Mouse (Mus musculus): ENCODE results near the gene Best2. TPM values are rescaled to one million over a fixed set of nuclear protein-coding genes. Genes with fewer than 3 reads are reported as not detected.

Gene Best2
- polyA plus RNA-seq, 1 experiment: 0.27 TPM

DNA sequence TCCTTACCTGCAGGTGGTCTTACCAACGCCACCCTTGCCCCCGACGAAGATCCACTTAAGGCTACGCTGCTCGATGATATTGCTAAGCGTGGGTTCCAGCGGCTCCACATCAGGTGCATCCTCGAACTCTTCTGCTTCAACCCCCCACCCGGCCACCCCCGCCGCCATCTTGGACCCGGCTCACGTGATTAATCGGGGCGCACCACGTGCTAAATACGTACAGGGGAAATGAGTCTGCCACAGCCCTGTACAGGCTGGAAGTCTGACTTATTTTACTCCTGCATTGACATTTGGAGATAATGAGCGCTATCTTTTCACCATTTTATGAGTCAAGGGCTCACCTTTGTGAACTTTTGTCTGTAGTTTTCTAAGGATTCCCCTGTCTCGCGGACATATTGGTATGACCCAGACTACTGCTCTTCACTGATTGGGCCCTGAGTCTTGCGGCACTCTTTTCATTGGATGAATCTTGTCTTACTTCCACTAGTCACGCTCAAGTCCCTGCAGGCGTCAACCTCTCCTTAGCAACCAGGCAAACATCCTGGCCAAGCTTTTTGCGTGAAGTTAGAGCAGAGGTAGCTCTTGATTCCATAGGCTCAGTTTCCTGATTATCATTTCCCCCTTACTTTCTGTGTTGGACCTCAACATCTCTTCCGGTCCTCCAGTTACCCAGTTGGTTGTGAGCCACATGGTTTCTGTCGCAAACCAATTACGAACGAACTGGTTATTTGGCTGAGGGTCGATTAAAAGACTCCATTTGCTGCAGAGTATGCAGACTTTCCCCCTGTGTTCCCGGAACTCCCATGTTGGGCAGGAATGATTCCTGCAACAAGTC, 11.0 kb upstream of the Best2 start, which contains the start of gene Asna1:
Gene Asna1, minus strand, starts transcription at position 184 of the 835 bp plus-strand sequence.
- Histone ChIP-seq H3K36me3 (replicated peaks; ENCODE audit: low read length) (peaks cover 56% of the 10 kb centered on the region), H3K27me3 (replicated peaks) (no peaks in the 10 kb centered on the region), H3K9me3 (no peaks in the 10 kb centered on the region), H3K4me1 (peaks cover 46% of the 10 kb centered on the region), H3K4me3 (replicated peaks) (peak within 1 kb of the TSS; percentile 97)
- no peak for TF ChIP-seq FLI1 (IDR thresholded peaks at IDR 0.05; ENCODE audit: low read length)
- no peak for TF ChIP-seq GATA1 (IDR thresholded peaks at IDR 0.05; ENCODE audit: borderline replicate concordance, low read length)

- Histone ChIP-seq H3K36me3 (replicated peaks; ENCODE audit: low read length) (peaks cover 56% of the 10 kb centered on the region), H3K27me3 (replicated peaks) (no peaks in the 10 kb centered on the region), H3K9me3 (no peaks in the 10 kb centered on the region), H3K4me3 (replicated peaks) (peak overlapping the region; percentile 97), H3K4me1 (peaks cover 31% of the 10 kb centered on the region)
- no peak for TF ChIP-seq GATA1 (IDR thresholded peaks at IDR 0.05; ENCODE audit: borderline replicate concordance, low read length)
- TF ChIP-seq FLI1 (IDR thresholded peaks at IDR 0.05; ENCODE audit: low read length): no peak
Observed at GRCm38 (mm10) chr8:85023846-85024245, 9.5 kb upstream of the Best2 start.

DNA sequence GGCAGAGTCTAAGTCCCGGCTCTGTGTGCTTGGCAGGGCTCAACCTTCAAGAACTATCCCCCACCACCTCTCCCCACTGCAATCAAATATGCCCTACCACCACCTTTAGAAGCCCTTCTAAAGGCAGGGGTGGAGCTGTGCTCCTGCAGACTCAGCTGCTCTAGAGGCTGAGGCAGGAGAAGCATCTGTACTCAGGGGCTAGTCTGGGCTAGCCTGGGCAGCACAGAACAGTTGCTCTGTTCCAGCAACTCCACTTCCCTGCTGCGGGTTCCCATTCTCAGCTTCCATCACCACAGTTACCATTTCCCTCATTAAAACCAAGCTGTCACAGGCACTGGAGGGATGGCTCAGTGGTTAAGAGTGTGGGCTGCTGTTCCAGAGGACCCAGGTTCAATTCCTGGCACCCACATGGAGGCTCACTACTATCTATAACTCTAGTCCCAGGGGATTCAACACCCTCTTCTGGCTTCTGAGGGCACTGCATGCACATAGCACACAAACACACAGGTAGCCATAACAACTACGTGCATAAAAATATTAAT, 7.3 kb upstream of the Best2 start:
- Histone ChIP-seq H3K4me3 (replicated peaks) (no peak overlapping the region), H3K27me3 (replicated peaks) (no peaks in the 10 kb centered on the region), H3K4me1 (peaks cover 21% of the 10 kb centered on the region), H3K36me3 (replicated peaks; ENCODE audit: low read length) (peaks cover 74% of the 10 kb centered on the region), H3K9me3 (no peaks in the 10 kb centered on the region)
- no peak for TF ChIP-seq GATA1 (IDR thresholded peaks at IDR 0.05; ENCODE audit: borderline replicate concordance, low read length)

GRCm38 (mm10) chr8:85017209-85017608, 2.9 kb upstream of the Best2 start:
- H3K9me3 ChIP-seq: no peaks in the 10 kb centered on the region
- TF ChIP-seq FLI1 (IDR thresholded peaks at IDR 0.05; ENCODE audit: low read length) (no peak), GATA1 (IDR thresholded peaks at IDR 0.05; ENCODE audit: borderline replicate concordance, low read length) (no peak)
- H3K36me3 ChIP-seq (replicated peaks; ENCODE audit: low read length): peaks cover 56% of the 10 kb centered on the region
- H3K4me1 ChIP-seq: peaks cover 15% of the 10 kb centered on the region
- H3K4me3 ChIP-seq (replicated peaks): no peak overlapping the region
- H3K27me3 ChIP-seq (replicated peaks): peaks cover 30% of the 10 kb centered on the region

DNA sequence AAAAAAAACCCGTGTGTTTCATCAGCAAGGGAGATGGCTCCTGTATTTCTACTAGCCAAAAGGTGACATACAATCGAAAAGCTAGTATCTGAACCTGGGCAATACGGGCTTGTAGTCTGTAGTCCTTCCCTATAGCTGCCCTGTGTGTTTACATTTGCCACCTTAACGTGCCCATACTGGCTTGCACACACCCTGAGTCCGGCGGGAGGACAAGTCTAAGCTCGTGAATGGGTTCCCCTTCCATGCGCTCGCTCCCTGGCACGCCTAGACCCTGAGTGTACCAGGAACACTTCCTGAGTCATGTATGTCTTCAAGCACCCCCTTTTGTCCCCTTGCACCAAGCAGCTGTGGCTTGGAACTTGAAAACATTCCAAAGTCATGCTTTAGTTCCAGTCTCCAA, 2.4 kb upstream of the Best2 start:
- TF ChIP-seq FLI1 (IDR thresholded peaks at IDR 0.05; ENCODE audit: low read length) (no peak), GATA1 (IDR thresholded peaks at IDR 0.05; ENCODE audit: borderline replicate concordance, low read length) (no peak)
- Histone ChIP-seq H3K4me1 (peaks cover 15% of the 10 kb centered on the region), H3K27me3 (replicated peaks) (peaks cover 31% of the 10 kb centered on the region)

GRCm38 (mm10) chr8:85013230-85013840, 996 bp downstream of the Best2 start:
- Histone ChIP-seq H3K4me1 (peaks cover 29% of the 10 kb centered on the region), H3K9me3 (peaks cover 3% of the 10 kb centered on the region; the same call in 1 of the 2 replicates), H3K36me3 (replicated peaks; ENCODE audit: low read length) (peaks cover 17% of the 10 kb centered on the region), H3K4me3 (replicated peaks) (peak overlapping the region; percentile 90), H3K27me3 (replicated peaks) (peaks cover 57% of the 10 kb centered on the region)
- TF ChIP-seq FLI1 (IDR thresholded peaks at IDR 0.05; ENCODE audit: low read length): no peak
- no peak for TF ChIP-seq GATA1 (IDR thresholded peaks at IDR 0.05; ENCODE audit: borderline replicate concordance, low read length)

More for the DNA sequence above, 2.4 kb upstream of the Best2 start:
- H3K9me3 ChIP-seq: no peaks in the 10 kb centered on the region
- peaks cover 51% of the 10 kb centered on the region for H3K36me3 ChIP-seq (replicated peaks; ENCODE audit: low read length)
- no peak overlapping the region for H3K4me3 ChIP-seq (replicated peaks)

DNA sequence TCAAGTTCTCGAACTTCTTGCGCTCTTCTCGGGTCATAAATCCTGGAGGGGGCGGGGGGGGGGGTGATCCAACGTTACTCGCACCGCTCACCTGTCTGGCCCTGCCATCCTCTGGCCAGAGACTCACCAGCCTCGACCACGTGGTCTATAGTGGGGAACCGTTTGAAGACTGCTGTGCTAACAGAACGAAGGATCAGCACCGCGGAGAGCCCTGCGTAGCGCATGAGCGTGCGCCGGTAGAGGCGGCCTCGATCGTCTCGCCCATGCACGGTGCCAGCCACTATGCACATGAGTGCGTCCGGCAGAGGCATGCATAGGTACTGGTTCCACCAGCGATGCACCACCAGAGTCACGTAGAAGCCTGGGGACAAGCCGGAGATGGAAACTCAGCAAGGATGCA, 3.1 kb downstream of the Best2 start:
- H3K9me3 ChIP-seq: peaks cover 6% of the 10 kb centered on the region; the same call in 1 of the 2 replicates
- peaks cover 72% of the 10 kb centered on the region for H3K27me3 ChIP-seq (replicated peaks)
- H3K4me1 ChIP-seq: peaks cover 34% of the 10 kb centered on the region
- peak overlapping the region; percentile 78 for H3K4me3 ChIP-seq (replicated peaks)
- H3K36me3 ChIP-seq (replicated peaks; ENCODE audit: low read length): no peaks in the 10 kb centered on the region
- TF ChIP-seq FLI1 (IDR thresholded peaks at IDR 0.05; ENCODE audit: low read length) (no peak), GATA1 (IDR thresholded peaks at IDR 0.05; ENCODE audit: borderline replicate concordance, low read length) (no peak)

- peaks cover 3% of the 10 kb centered on the region for H3K36me3 ChIP-seq (replicated peaks; ENCODE audit: low read length)
- H3K27me3 ChIP-seq (replicated peaks): peaks cover 47% of the 10 kb centered on the region
- peaks cover 22% of the 10 kb centered on the region for H3K4me1 ChIP-seq
- H3K4me3 ChIP-seq (replicated peaks): no peak overlapping the region
- TF ChIP-seq FLI1 (IDR thresholded peaks at IDR 0.05; ENCODE audit: low read length): no peak
- no peak for TF ChIP-seq GATA1 (IDR thresholded peaks at IDR 0.05; ENCODE audit: borderline replicate concordance, low read length)
- peaks cover 6% of the 10 kb centered on the region; the same call in 1 of the 2 replicates for H3K9me3 ChIP-seq
Observed at GRCm38 (mm10) chr8:85007686-85008085, 6.6 kb downstream of the Best2 start.

DNA sequence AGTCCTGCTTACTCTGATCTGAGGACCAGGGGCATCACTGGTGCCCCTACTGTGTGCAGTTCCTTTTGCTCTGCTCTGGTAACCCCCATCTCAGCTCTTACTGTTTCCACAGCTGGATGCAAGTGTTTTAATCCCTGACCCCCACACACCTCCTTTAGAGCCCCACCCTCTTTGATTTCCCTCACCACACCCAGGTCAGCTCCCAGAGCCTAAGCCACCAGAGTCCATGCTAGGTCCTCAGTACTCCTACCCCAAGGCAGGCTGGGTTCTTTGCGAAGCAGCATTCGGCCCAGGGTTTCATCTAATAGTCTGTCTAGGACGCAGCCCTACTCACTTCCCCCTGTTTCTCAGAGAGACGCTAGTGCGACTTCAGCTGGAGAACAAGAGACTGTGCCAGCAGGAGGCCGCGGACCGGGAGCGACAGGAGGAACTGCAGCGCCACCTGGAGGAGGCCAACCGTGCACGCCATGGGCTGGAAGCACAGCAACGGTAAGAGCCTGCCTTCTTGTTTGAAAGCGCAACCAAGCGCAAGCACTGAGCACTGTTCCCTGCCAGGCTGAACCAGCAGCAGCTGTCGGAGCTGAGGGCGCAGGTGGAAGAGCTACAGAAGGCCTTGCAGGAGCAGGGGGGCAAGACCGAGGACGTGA, 16.6 kb downstream of the Best2 start:
- Histone ChIP-seq H3K9me3 (no peaks in the 10 kb centered on the region), H3K4me3 (replicated peaks) (peak overlapping the region; percentile 87), H3K4me1 (peaks cover 37% of the 10 kb centered on the region), H3K36me3 (replicated peaks; ENCODE audit: low read length) (peaks cover 40% of the 10 kb centered on the region), H3K27me3 (replicated peaks) (no peaks in the 10 kb centered on the region)
- TF ChIP-seq FLI1 (IDR thresholded peaks at IDR 0.05; ENCODE audit: low read length) (no peak), GATA1 (IDR thresholded peaks at IDR 0.05; ENCODE audit: borderline replicate concordance, low read length) (no peak)
